Mouse (Mus musculus): ENCODE measurements at regions not wholly inside any gene's neighbourhood (a gene's known extent, or its start where the extent isn't known, plus 50 kb on each side); places are given as distances from the start of the nearest gene placed in this dataset.

- TF ChIP-seq MAFK (IDR thresholded peaks at IDR 0.05; ENCODE audit: insufficient read depth, low read depth, low read length) (no peak), HCFC1 (IDR thresholded peaks at IDR 0.05; ENCODE audit: borderline replicate concordance, insufficient read depth, low read length) (no peak), ZC3H11A (IDR thresholded peaks at IDR 0.05; ENCODE audit: borderline replicate concordance, low read depth, low read length) (no peak), ZNF384 (IDR thresholded peaks at IDR 0.05; ENCODE audit: low read depth, low read length) (no peak)
Measured at GRCm38 (mm10) chr13:60061589-60061988, 115.6 kb downstream of the Gas1 start.
